Mouse (Mus musculus): ENCODE measurements around the gene Ccdc124. TPM values are rescaled to one million over a fixed set of nuclear protein-coding genes. Genes with fewer than 3 reads are reported as not detected.

Ccdc124 gene
- total RNA-seq, 4 experiments from 2014 or later: 48.5 to 68.7 (median 51.3) TPM

GRCm38 (mm10) chr8:70894771-70895545, 21.2 kb upstream of the Ccdc124 start:
- no peak for DNase-seq

- DNase-seq: no peak
These were observed 20.6 kb upstream of the Ccdc124 start for GRCm38 (mm10) chr8:70894385-70894720.

DNA sequence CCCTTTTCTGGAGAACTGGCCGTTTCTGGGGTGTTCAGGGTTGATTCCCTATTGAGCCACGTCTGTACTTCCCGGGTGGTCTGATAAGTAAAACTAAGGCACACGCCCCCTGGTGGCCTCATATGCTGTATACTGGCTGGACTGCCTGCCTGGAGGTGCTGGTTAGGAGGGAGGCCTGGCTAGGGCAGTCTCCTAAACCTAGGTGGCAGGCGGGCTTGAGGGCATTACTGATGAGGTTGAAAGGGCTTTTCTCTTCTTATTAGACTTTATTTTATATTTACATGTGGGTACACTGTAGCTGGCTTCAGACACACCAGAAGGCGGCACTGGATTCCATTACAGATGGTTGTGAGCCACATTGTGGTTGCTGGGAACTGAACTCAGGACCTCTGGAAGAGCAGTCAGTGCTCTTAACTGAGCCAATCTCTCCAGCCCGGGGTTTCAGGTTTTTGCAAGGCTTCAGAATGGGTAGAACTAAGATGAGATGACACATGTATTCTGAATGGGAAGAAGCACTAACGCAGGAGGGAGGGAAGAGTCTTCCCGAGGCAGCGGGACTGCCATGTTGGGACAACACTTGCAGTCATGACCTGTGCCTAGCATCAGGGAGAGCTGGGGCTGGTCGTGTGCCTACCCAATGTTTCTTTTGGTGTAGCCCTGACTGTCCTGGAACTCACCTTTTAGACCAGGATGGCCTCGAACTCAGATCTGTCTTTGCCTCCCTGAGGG, 20.1 kb upstream of the Ccdc124 start:
- no peak for DNase-seq

- no peak for DNase-seq
These were observed 19.3 kb upstream of the Ccdc124 start for GRCm38 (mm10) chr8:70892896-70893655.

DNA sequence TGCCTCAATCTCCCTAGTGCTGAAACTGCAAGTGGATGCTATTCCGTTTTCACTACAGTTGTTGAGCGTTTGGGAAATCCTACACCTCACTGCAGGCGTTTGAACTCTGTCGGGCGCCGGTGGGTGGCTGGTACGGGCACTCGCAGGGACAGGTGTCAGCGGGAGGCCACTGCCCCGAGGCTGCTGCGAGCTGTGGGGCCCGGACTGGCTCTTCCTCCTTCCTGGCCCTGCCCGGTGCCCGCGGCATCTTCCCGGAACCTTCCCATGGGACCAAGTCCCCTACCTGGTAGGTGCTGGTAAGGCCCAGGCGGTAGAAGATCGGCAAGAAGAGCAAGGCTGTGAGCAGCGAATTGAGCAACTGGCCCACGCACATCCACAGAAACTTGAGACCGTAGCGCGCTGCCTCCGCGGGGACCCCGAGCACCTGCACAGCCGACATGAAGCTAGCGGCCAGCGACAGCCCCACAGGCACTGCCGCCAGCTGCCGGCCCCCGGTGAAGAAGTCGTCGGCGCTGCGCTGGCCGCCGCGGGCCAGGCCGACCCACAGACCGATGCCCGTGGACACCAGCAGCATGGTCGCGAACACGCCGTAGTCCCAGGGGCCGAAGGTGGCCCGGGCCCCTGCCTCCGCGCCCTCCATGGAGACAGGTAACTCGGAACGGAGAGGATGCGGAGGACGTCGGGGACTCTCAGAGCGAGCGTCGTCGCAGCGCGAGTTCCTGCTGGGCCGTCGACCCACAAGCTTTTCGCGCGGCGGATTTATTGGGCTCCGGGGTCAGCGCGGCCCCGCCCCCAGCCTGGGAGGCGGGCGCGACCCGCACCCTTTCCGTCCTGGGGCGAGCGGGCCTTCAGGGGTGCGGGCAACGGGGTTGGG, 18.5 kb upstream of the Ccdc124 start, which contains the start of gene Slc5a5:
TSS of gene Slc5a5 (minus strand) at position 736 of the 874 bp plus-strand sequence.
- DNase-seq: no peak

GRCm38 (mm10) chr8:70891356-70891755, 17.6 kb upstream of the Ccdc124 start:
- DNase-seq: no peak

- DNase-seq: no peak
These were observed 16.9 kb upstream of the Ccdc124 start for GRCm38 (mm10) chr8:70890656-70891055.

GRCm38 (mm10) chr8:70887669-70888068, 13.9 kb upstream of the Ccdc124 start:
- DNase-seq: no peak

GRCm38 (mm10) chr8:70885612-70886011, 11.9 kb upstream of the Ccdc124 start:
- DNase-seq: no peak

DNA sequence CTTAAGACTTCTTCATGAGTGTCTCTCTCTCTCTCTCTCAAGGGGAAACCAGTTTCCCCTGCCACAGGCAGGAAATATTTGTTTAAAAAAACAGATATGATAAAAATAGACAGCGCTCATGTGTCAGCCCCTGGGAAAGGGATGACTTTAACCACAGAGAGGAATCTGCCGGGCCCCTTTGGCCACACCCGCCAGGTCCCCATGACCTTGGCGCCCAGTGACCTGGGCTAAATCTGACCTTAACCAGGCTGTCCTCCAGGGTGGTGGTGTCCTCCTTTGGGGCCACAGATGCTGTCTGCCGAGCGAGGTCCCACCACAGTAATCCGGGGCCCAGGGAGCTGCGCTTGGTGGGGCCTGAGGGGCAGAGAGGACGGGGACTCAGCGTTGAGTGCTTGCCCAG, 10.9 kb upstream of the Ccdc124 start:
- DNase-seq: no peak

GRCm38 (mm10) chr8:70884186-70884585, 10.5 kb upstream of the Ccdc124 start:
- no peak for DNase-seq

DNA sequence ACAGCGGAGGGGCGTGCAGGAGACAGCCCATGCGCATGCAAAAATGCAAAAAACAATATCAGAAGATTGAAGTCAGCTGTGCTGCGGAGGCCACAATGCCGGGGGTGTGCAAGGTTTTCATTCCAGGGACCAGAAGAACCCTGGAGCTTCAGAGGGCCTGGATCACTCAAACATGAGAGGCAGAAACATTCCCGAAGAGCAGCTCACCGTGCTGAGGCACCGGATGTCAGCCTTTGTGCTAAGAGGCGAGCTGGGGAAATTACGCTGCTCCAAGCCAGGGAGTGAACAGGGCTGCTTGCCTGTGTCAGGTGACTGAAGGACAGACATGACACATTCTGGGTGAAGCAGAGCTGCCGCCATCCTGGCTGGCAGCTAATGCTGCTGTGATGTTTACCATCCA, 6.8 kb upstream of the Ccdc124 start:
- DNase-seq: no peak

- DNase-seq: no peak
These were observed 6.4 kb upstream of the Ccdc124 start for GRCm38 (mm10) chr8:70880126-70880525.

DNA sequence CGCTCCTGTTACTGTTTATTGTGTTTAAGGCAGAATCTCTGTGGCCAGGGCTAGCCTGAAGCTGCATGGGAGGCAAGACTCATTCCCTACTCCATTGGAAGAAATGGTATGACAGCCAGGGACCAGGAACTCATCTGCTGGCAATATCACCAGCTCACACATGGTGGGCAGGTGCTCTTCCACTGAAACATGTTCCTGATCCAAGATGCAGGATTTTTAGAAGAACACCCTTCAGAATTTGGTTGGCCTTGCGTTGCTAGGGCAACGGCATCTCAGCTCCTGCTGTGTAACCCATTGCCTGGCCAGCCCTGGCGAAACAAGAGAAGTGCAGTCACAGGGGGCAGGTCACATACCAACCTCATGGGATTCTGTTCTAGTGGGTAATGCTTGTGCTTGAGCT, 5.8 kb upstream of the Ccdc124 start:
- no peak for DNase-seq

GRCm38 (mm10) chr8:70878178-70878577, 4.4 kb upstream of the Ccdc124 start:
- no peak for DNase-seq

- no peak for DNase-seq
These were observed 2.6 kb upstream of the Ccdc124 start for GRCm38 (mm10) chr8:70876382-70876781.

DNA sequence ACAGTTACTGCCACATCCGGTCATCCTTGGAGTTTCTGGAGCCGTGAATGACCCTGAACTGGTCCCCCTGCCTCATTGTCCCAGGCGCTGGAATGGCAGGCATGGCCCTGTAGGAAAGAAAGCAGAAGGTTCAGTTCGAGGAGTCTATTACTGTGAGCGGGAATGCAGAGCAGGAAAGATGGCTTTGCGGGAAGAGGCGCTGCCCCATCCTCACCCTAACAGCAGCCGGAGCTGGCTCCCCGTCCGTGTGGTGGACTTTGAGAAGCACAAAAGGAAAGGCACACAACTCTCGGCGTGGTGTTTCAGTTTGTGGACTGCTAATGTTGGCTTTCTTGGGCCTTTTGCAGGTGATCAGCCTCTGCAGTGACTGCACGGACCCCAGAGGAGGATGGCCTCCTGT, 706 bp upstream of the Ccdc124 start:
- DNase-seq: no peak

DNA sequence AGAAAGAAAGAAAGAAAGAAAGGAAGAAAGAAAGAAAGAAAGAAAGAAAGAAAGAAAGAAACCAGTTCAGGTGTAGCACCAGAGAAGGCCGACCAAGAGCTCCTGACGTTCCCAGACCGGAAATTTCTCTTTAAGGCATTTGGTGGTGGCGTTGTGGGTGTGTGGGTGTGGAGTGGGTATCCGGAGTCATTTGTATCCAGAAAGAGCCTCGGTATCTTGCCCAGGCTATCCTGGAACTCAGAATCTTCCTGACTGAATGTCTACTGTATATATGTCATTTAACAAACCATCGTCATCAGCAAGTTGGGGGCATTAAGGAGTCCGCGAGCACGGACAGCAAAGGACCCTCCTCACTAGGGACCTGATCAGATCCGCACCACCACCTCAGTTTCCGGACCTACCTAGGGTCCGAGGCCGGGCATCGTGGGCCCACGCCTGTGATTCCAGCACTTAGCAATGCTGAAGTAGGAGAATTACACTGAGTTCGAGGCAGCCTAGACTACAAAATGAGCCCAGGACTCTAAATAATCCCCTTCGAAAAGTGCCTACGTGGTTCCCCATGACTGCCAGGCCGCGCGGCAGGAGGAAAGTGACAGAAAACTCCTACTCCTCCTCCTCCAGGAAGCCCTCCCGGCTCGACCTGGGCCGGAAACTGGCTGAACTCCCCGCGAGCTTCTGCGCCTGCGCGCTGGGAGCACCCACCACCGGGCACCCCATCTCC, 932 bp downstream of the Ccdc124 start:
- no peak for DNase-seq

DNA sequence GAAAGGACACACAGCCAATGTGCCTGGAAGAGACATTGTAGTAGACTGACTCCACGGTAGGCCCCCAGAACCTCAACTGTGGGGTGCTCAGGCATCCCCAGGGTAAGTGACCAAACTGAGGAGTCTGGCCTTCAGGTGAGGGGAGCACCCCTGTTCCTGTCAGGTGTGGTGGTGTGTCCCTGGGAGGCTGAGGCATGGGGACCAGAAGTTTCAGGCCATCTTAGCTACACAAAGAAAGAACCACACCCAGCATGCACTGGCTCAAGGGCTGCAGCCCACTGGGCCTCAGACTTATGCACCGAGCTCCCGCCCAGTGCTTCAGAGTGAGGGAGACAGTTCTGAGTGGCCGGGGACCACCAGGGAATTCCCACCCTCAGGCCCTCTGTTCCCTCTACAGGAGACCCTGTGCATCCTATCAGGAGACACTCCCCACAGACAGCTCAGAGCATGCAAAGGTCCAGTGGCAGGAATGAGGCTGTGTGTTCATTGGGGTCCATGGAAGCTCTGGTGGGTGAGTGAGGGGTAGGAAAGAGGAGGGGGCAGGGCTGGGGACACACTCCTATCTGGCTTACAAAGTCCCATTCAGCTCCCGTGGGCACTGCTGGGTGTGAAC, 2.4 kb downstream of the Ccdc124 start:
- DNase-seq: no peak

DNA sequence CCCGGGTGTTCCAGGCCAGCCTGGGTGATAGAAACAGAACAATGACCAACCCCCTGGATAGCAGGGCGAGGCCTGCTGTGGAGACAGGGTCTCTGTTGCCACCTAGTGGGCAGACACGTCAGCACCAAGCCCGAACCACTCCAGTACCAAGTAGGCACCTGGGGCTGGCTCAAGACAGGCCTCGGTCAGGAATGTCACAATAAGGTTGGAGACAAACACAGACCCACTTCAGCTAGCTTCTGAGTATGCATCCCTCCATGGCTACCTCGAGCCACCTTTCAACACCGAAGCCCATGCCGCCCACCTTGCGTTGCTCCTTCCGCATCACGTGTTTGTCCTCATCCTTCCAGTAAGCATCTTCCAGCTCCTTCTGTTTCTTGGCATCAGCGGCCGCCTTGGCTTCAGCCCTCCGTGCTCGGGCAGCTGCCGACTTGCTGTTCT, 4.1 kb downstream of the Ccdc124 start:
- peak; percentile 66 for DNase-seq

DNA sequence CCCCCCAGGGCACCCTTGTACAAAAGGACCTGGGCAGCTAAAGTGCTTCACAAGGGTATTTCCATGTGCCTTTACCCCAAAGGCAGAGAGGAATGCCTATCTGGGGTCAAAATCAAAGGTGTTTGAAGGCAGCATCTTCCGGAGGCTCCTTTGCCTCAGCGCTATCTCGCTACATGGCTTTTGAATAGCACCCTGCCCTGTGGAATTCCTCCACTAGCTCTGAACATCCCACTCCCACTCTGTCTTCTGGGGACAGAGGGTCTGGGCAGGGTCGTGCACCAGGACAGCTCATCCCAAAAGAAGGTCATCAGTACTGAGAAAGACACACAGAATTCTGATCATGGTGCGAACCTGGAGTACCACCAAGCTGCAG, 4.5 kb downstream of the Ccdc124 start:
- no peak for DNase-seq
